Mouse (Mus musculus) midbrain, embryonic 13.5 days (tissue): Measurements from ENCODE around the gene Nell1. TPM values are rescaled to one million over a fixed set of nuclear protein-coding genes. Genes with fewer than 3 reads are reported as not detected.

ENCODE experiments used
- ATAC-seq: fragments of 200-750 bp; cut with Nextera tagmentation; 2 replicates; pipeline ENCODE4 v1.8.0; 2017; ENCODE audit warnings: mild to moderate bottlenecking, moderate TSS enrichment, moderate library complexity
- H3K27ac ChIP-seq: fragments of 300-500 bp; sonication (generic); 2 replicates; pipeline ENCODE4 v1.5.1; 2015; ENCODE audit warnings: inconsistent platforms, mild to moderate bottlenecking, moderate library complexity
- H3K27me3 ChIP-seq: fragments of 300-500 bp; sonication (generic); 2 replicates; pipeline ENCODE4 v1.6.1; 2015; ENCODE audit warnings: mild to moderate bottlenecking, inconsistent platforms
- H3K36me3 ChIP-seq: fragments of 300-500 bp; sonication (generic); 2 replicates; pipeline ENCODE4 v1.6.1; 2015; ENCODE audit warnings: mild to moderate bottlenecking, inconsistent platforms
- H3K4me1 ChIP-seq: fragments of 300-500 bp; sonication (generic); replicated peaks from 2 replicates; pipeline ENCODE4 v1.6.1; 2015; ENCODE audit warnings: inconsistent platforms
- H3K4me2 ChIP-seq: fragments of 300-500 bp; sonication (generic); replicated peaks from 2 replicates; pipeline ENCODE4 v1.6.1; 2015; ENCODE audit warnings: moderate library complexity, mild to moderate bottlenecking, inconsistent platforms
- H3K4me3 ChIP-seq: fragments of 300-500 bp; sonication (generic); replicated peaks from 2 replicates; pipeline ENCODE4 v1.5.1; 2015; ENCODE audit warnings: mild to moderate bottlenecking, inconsistent platforms
- H3K9ac ChIP-seq: fragments of 300-500 bp; sonication (generic); replicated peaks from 2 replicates; pipeline ENCODE4 v1.6.1; 2015; ENCODE audit warnings: mild to moderate bottlenecking, inconsistent platforms
- H3K9me3 ChIP-seq: fragments of 300-500 bp; sonication (generic); 2 replicates; pipeline ENCODE4 v1.6.1; 2016; ENCODE audit warnings: mild to moderate bottlenecking, inconsistent platforms
- WGBS: fragments of 180-500 bp; shearing (Covaris S2); methylation state at CpG from one replicate; pipeline ENCODE4 v1.1.7; 2015; 5-methylcytosine and 5-hydroxymethylcytosine counted together
- polyA plus RNA-seq: library from polyadenylated mRNA; unstranded; fragments of >200 nt; fragmentation: Nextera tagmentation; extraction: Ambion mirVana; gene quantifications from 2 replicates; pipeline ENCODE4 v1.2.1, GENCODE M21; 2015

Nell1 gene
- polyA plus RNA-seq, 1 experiment from 2014 or later: 7.9 TPM

GRCm38 (mm10) chr7:50783652-50784051, 809.0 kb downstream of the Nell1 start:
- Histone ChIP-seq H3K9me3 (no peaks in the 10 kb centered on the region), H3K4me2 (no peak overlapping the region), H3K9ac (no peak overlapping the region), H3K4me3 (no peak overlapping the region), H3K27ac (no peak overlapping the region), H3K27me3 (no peaks in the 10 kb centered on the region), H3K4me1 (no peaks in the 10 kb centered on the region), H3K36me3 (no peaks in the 10 kb centered on the region)
- WGBS: 62% methylated on average over 1 of the region's 1 CpGs
- ATAC-seq: peak; percentile 55; the same call in 1 of the 2 replicates

DNA sequence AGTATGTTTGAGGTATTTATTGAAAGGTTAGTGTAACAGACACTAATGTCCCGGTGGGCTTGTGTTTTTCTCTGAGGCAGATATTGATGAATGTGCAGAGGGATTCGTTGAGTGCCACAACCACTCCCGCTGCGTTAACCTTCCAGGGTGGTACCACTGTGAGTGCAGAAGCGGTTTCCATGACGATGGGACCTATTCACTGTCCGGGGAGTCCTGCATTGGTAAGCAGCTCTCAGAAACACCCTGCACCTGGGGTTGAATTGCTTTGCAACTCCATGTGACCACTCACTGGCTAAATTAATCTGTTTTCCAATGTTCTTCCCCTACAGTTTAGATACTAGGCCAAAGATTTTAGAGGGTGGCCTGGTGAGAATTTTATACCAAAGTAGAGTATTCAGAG, 851.5 kb downstream of the Nell1 start:
- Histone ChIP-seq H3K9ac (no peak overlapping the region), H3K27me3 (no peaks in the 10 kb centered on the region), H3K27ac (no peak overlapping the region), H3K4me2 (no peak overlapping the region), H3K9me3 (no peaks in the 10 kb centered on the region), H3K4me1 (peaks cover 7% of the 10 kb centered on the region), H3K36me3 (no peaks in the 10 kb centered on the region), H3K4me3 (no peak overlapping the region)
- ATAC-seq: peak; percentile 87
- whole genome bisulfite sequencing: 12% methylated on average over 7 of the region's 7 CpGs

DNA sequence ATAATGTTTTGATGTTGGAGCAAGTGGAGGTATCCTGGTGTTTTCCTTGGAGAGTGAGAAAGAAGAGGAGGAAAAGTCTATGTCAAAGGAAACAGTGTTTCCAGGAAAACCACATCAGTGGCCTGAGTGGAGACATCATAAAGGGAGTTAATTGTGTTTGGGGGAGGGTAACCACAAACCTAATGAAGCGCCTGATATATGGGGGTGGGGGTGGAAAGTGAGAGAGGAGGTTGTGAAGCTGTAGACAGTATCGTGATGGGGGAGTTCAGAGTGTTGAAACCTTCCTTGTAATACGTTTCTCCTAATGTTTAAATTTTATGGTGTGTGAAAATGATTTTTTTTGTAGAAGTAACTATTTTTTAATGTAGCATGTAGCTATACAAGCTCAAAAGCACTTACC, 858.1 kb downstream of the Nell1 start:
- Histone ChIP-seq H3K9me3 (no peaks in the 10 kb centered on the region), H3K27ac (no peak overlapping the region), H3K4me3 (no peak overlapping the region), H3K4me1 (peaks cover 15% of the 10 kb centered on the region), H3K9ac (no peak overlapping the region), H3K36me3 (no peaks in the 10 kb centered on the region), H3K27me3 (no peaks in the 10 kb centered on the region), H3K4me2 (no peak overlapping the region)
- no peak; the same call in 1 of the 2 replicates for ATAC-seq
- 72% methylated on average over 3 of the region's 3 CpGs for WGBS

- Histone ChIP-seq H3K4me1 (no peaks in the 10 kb centered on the region), H3K9ac (no peak overlapping the region), H3K9me3 (no peaks in the 10 kb centered on the region), H3K4me3 (no peak overlapping the region), H3K36me3 (no peaks in the 10 kb centered on the region), H3K27me3 (no peaks in the 10 kb centered on the region), H3K4me2 (no peak overlapping the region), H3K27ac (no peak overlapping the region)
- no peak for ATAC-seq
Measured at GRCm38 (mm10) chr7:50842646-50843045, 868.0 kb downstream of the Nell1 start.

DNA sequence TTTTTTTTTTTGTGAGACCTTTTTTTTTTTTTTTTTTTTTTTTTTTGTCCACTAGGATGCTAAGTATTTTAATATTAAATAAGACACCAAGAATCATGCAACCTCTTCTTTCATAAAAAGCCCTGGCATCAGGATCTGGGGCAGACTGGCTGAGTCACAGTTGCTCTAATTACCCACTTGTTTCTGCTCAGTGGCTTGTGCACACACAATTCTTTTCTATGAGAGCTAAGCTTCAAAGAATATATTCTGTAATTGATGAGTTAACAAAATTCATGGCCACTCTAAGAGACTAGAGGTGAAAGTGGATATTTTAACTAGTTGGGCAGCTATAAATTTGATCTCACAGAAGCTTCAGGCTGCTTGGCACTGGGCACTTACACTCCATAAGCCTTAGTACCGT, 873.3 kb downstream of the Nell1 start:
- ATAC-seq: no peak
- Histone ChIP-seq H3K9me3 (no peaks in the 10 kb centered on the region), H3K27me3 (no peaks in the 10 kb centered on the region), H3K9ac (no peak overlapping the region), H3K4me2 (no peak overlapping the region), H3K4me3 (no peak overlapping the region), H3K4me1 (no peaks in the 10 kb centered on the region), H3K36me3 (no peaks in the 10 kb centered on the region), H3K27ac (no peak overlapping the region)
- WGBS: 85% methylated on average over 1 of the region's 1 CpGs

DNA sequence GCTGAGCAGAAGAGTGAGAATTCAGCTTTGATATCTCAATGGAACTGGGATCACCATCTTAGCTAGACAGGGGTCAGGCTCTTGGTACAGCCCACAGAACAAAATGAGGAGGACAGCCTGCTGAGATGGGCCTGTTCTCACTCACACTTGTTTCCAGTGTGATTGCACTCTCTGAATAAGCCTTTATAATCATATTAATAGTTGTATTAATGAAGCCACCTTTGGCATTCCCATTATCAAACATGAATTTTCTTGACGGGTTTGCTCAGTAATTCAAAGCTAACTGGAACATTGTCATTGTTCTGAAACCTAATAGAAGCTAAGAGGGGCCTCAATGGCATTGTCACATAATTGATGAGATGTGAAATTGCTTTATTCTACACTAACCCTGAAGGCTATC, 875.6 kb downstream of the Nell1 start:
- Histone ChIP-seq H3K9me3 (no peaks in the 10 kb centered on the region), H3K9ac (no peak overlapping the region), H3K4me3 (no peak overlapping the region), H3K27ac (no peak overlapping the region), H3K4me1 (no peaks in the 10 kb centered on the region), H3K4me2 (no peak overlapping the region), H3K36me3 (no peaks in the 10 kb centered on the region), H3K27me3 (no peaks in the 10 kb centered on the region)
- no peak for ATAC-seq
- WGBS: 13% methylated on average over 1 of the region's 1 CpGs

GRCm38 (mm10) chr7:50870181-50870580, 895.5 kb downstream of the Nell1 start:
- no peak for ATAC-seq
- 19% methylated on average over 1 of the region's 1 CpGs for WGBS
- Histone ChIP-seq H3K9ac (no peak overlapping the region), H3K9me3 (no peaks in the 10 kb centered on the region), H3K36me3 (no peaks in the 10 kb centered on the region), H3K4me1 (0 out of 2 replicates have a peak, but pooled peaks cover 8% of the 10 kb centered on the region), H3K27me3 (no peaks in the 10 kb centered on the region), H3K4me3 (no peak overlapping the region), H3K27ac (no peak overlapping the region), H3K4me2 (no peak overlapping the region)

DNA sequence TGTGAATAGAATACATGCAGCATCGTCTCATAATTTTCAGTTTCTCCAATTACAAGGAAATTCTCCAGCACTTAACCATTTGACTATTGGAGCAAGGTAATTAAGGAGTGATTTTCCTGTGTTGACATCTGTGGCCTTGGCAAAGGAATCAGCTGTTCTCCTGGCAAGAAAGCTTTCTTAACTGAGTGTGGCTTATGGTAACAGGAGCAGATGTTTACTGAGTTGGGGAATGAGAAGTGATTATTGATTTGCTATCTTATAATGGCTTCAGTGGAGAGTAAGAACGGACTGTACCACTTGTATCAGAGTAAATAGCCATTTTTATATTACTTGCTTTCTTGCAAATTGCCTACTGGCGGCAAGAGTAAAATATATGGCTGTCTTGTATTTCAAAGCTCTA, 913.0 kb downstream of the Nell1 start:
- 76% methylated on average over 3 of the region's 3 CpGs for WGBS
- Histone ChIP-seq H3K4me2 (no peak overlapping the region), H3K27ac (no peak overlapping the region), H3K9ac (no peak overlapping the region), H3K9me3 (no peaks in the 10 kb centered on the region), H3K27me3 (no peaks in the 10 kb centered on the region), H3K4me3 (no peak overlapping the region), H3K36me3 (no peaks in the 10 kb centered on the region), H3K4me1 (no peaks in the 10 kb centered on the region)
- ATAC-seq: no peak

GRCm38 (mm10) chr7:50899541-50900088, 925.0 kb downstream of the Nell1 start:
- no peak overlapping the region for H3K9ac ChIP-seq
- H3K27ac ChIP-seq: no peak overlapping the region
- 54% methylated on average over 6 of the region's 6 CpGs for WGBS
- no peak overlapping the region for H3K4me3 ChIP-seq
- no peaks in the 10 kb centered on the region for H3K36me3 ChIP-seq
- no peak for ATAC-seq
- H3K27me3 ChIP-seq: no peaks in the 10 kb centered on the region
- H3K4me2 ChIP-seq: no peak overlapping the region
- H3K9me3 ChIP-seq: no peaks in the 10 kb centered on the region
- no peaks in the 10 kb centered on the region for H3K4me1 ChIP-seq

Other genes starting within 250 kb of the Nell1 start
- 3.5 and 4.5 TPM in 2 replicates for gene Htatip2, start 215.7 kb upstream of the Nell1 start, polyA plus RNA-seq
- gene Prmt3, start 196.5 kb upstream of the Nell1 start, polyA plus RNA-seq: 50.6 and 54.2 TPM in 2 replicates
- gene Slc6a5, start 64.7 kb upstream of the Nell1 start, polyA plus RNA-seq: 0.30 and 0.32 TPM in 2 replicates